8 mouse cellular contexts compared by ENCODE assay signal in genomic region chr5:149440180-149440573, GRCm38 (mm10). TPM values are rescaled to one million over a fixed set of nuclear protein-coding genes. Genes with fewer than 3 reads are reported as not detected.
DNase-seq lines count a peak whose midpoint lies in the region; ATAC-seq and TF ChIP-seq lines count a peak whose summit lies in the region.

No protein-coding gene starts in this region.

- no peaks in the 10 kb centered on the region for H3K27me3 ChIP-seq in C2C12 (ENCODE audit: control insufficient read depth, insufficient read depth, insufficient read length)
- no peaks in the 10 kb centered on the region for H3K27me3 ChIP-seq in forebrain, embryonic 11.5 days (ENCODE audit: control insufficient read depth, insufficient read depth, low read length)
- H3K27me3 ChIP-seq in heart, postnatal 0 days (ENCODE audit: control insufficient read depth, insufficient read depth, low read length): 0 out of 2 replicates have a peak, but pooled peaks cover 7% of the 10 kb centered on the region
- H3K27me3 ChIP-seq in lung, embryonic 16.5 days (ENCODE audit: control insufficient read depth, insufficient read depth, low read depth, low read length): no peaks in the 10 kb centered on the region

- WGBS in forebrain, embryonic 11.5 days: under 1% methylated on average over 18 of the region's 18 CpGs
- WGBS in heart, postnatal 0 days: 0% methylated on average over 18 of the region's 18 CpGs
- under 1% methylated on average over 18 of the region's 18 CpGs for WGBS in lung, embryonic 16.5 days

- H3K4me3 ChIP-seq in C2C12 (ENCODE audit: insufficient read depth, poor library complexity, severe bottlenecking): no peak overlapping the region
- peak overlapping the region; percentile 32 for H3K4me3 ChIP-seq in forebrain, embryonic 11.5 days (ENCODE audit: low read depth, low read length)
- peak overlapping the region; percentile 41 for H3K4me3 ChIP-seq in heart, postnatal 0 days (ENCODE audit: low read depth, low read length)
- H3K4me3 ChIP-seq in lung, embryonic 16.5 days (ENCODE audit: low read length): peak overlapping the region; percentile 53

- ATAC-seq in forebrain, embryonic 11.5 days (replicated peaks; ENCODE audit: low FRiP score): peak; percentile 79
- peak; percentile 59 for ATAC-seq in heart, postnatal 0 days (ENCODE audit: insufficient read depth, low read depth)
- ATAC-seq in lung, embryonic 16.5 days (ENCODE audit: low read depth): peak; percentile 82

- peak; percentile 97 for DNase-seq in brain, embryonic 14.5 days (ENCODE audit: low read depth)
- DNase-seq in forebrain, embryonic 11.5 days (ENCODE audit: low spot score): peak; percentile 84
- no peak for DNase-seq in heart, postnatal 0 days (ENCODE audit: low spot score)
- DNase-seq in layer of hippocampus, adult 9-11 months: peak; percentile 82
- peak; percentile 77 for DNase-seq in retina, embryonic 14.5 days (ENCODE audit: low spot score)
- DNase-seq in yolk sac, embryonic 10.5 days (ENCODE audit: low spot score): peak; percentile 50

- H3K9ac ChIP-seq in forebrain, embryonic 11.5 days (ENCODE audit: low read length): peak overlapping the region; percentile 67
- H3K9ac ChIP-seq in heart, postnatal 0 days (replicated peaks; ENCODE audit: low read depth, low read length): 0 out of 2 replicates have a peak overlapping the region, but pooled peaks have one; percentile 3
- peak overlapping the region; percentile 67 for H3K9ac ChIP-seq in lung, embryonic 16.5 days (ENCODE audit: low read length)

- no peak for TF ChIP-seq CTCF in C2C12 (IDR thresholded peaks at IDR 0.05; ENCODE audit: control insufficient read depth, insufficient read depth, insufficient read length)
- no peak for TF ChIP-seq CTCF in brain, embryonic 14.5 days (IDR thresholded peaks at IDR 0.05; ENCODE audit: borderline replicate concordance, extremely low read depth, insufficient read depth, insufficient read length)
- TF ChIP-seq CTCF in heart, postnatal 0 days (IDR thresholded peaks at IDR 0.05; ENCODE audit: low read depth): no peak

- peak overlapping the region; percentile 96 for H3K27ac ChIP-seq in forebrain, embryonic 11.5 days (ENCODE audit: low read depth, low read length)
- H3K27ac ChIP-seq in heart, postnatal 0 days (ENCODE audit: low read depth): peak overlapping the region; percentile 60; the same call in 1 of the 2 replicates
- peak overlapping the region; percentile 82 for H3K27ac ChIP-seq in lung, embryonic 16.5 days (ENCODE audit: low read length)

- H3K4me1 ChIP-seq in forebrain, embryonic 11.5 days (replicated peaks; ENCODE audit: control insufficient read depth, insufficient read depth, low read length): peaks cover 18% of the 10 kb centered on the region
- H3K4me1 ChIP-seq in heart, postnatal 0 days (ENCODE audit: control insufficient read depth, insufficient read depth): no peaks in the 10 kb centered on the region; the same call in 1 of the 2 replicates
- peaks cover 19% of the 10 kb centered on the region for H3K4me1 ChIP-seq in lung, embryonic 16.5 days (replicated peaks; ENCODE audit: control insufficient read depth, insufficient read depth, low read length)

- no peaks in the 10 kb centered on the region for H3K9me3 ChIP-seq in forebrain, embryonic 11.5 days (ENCODE audit: control insufficient read depth, low read length)
- no peaks in the 10 kb centered on the region for H3K9me3 ChIP-seq in heart, postnatal 0 days (replicated peaks; ENCODE audit: control insufficient read depth, low read length)
- H3K9me3 ChIP-seq in lung, embryonic 16.5 days (ENCODE audit: control insufficient read depth, low read length): no peaks in the 10 kb centered on the region

- peak overlapping the region; percentile 63 for H3ac ChIP-seq in C2C12 (ENCODE audit: control insufficient read depth, insufficient read length, low read depth)

- TF ChIP-seq POLR2A in brain, embryonic 14.5 days (IDR thresholded peaks at IDR 0.05; ENCODE audit: borderline replicate concordance, extremely low read depth, insufficient read depth, insufficient read length, poor library complexity, severe bottlenecking): peak; percentile 54; the same call in 1 of the 2 replicates

- no peaks in the 10 kb centered on the region for H3K79me2 ChIP-seq in C2C12 (ENCODE audit: control insufficient read depth, insufficient read depth)

- TF ChIP-seq EP300 in heart, postnatal 0 days (IDR thresholded peaks at IDR 0.05; ENCODE audit: low read depth): no peak

- peak overlapping the region; percentile 79 for H3K4me2 ChIP-seq in forebrain, embryonic 11.5 days (ENCODE audit: low read depth, low read length, severe bottlenecking)
- peak overlapping the region; percentile 65 for H3K4me2 ChIP-seq in heart, postnatal 0 days (ENCODE audit: low read depth, low read length)
- H3K4me2 ChIP-seq in lung, embryonic 16.5 days (ENCODE audit: low read depth, low read length): peak overlapping the region; percentile 96

- H3K36me3 ChIP-seq in C2C12 (ENCODE audit: control insufficient read depth, insufficient read depth): no peaks in the 10 kb centered on the region
- no peaks in the 10 kb centered on the region for H3K36me3 ChIP-seq in forebrain, embryonic 11.5 days (ENCODE audit: control insufficient read depth, insufficient read depth, low read length)
- no peaks in the 10 kb centered on the region for H3K36me3 ChIP-seq in heart, postnatal 0 days (replicated peaks; ENCODE audit: control insufficient read depth, insufficient read depth, low read length)
- H3K36me3 ChIP-seq in lung, embryonic 16.5 days (ENCODE audit: control insufficient read depth, insufficient read depth, low read length): no peaks in the 10 kb centered on the region

- H3K79me3 ChIP-seq in C2C12 (ENCODE audit: low read depth): no peaks in the 10 kb centered on the region

TF ChIP-seq in C2C12, 6 proteins besides CTCF, POLR2A, EP300 and RAD21:
- TF ChIP-seq FOSL1 (IDR thresholded peaks at IDR 0.05; ENCODE audit: insufficient read depth, low read length, poor library complexity, severe bottlenecking): no peak
- TF ChIP-seq MYOG (IDR thresholded peaks at IDR 0.05; ENCODE audit: control insufficient read depth, extremely low read depth, insufficient read length): no peak
- TF ChIP-seq USF1 (IDR thresholded peaks at IDR 0.05; ENCODE audit: low read depth): no peak
- TF ChIP-seq MYOD1 (IDR thresholded peaks at IDR 0.05; ENCODE audit: control insufficient read depth, insufficient read length, low read depth): no peak
- no peak for TF ChIP-seq MAX (IDR thresholded peaks at IDR 0.05)
- TF ChIP-seq CEBPB (IDR thresholded peaks at IDR 0.05; ENCODE audit: low read depth): no peak
TF ChIP-seq in C2C12: peak in this region for 0.

RNA-seq across cellular contexts. Expression of gene Tex26, which starts 0.7 kb away (rescaled TPM):
- 0.28 TPM for polyA plus RNA-seq in C2C12 (2012; fragmentation: generic; extraction: Trizol)
- polyA plus RNA-seq in brain, embryonic 14.5 days (2012; rRNA removed): 1.4 TPM in 2 replicates
- 1.6 and 1.7 TPM in 2 replicates for polyA plus RNA-seq in forebrain, embryonic 11.5 days (2014; fragmentation: Nextera tagmentation; extraction: Ambion mirVana)
- total RNA-seq in heart, postnatal 0 days (2014; rRNA removed; ENCODE audit: low replicate concordance): 0.62 TPM in 1 of 2 replicates, not detected in the other
- 0.08 and 0.18 TPM in 2 replicates for polyA plus RNA-seq in heart, postnatal 0 days (2015; fragmentation: Nextera tagmentation; extraction: Ambion mirVana)
- polyA plus RNA-seq in lung, embryonic 16.5 days (2015; fragmentation: Nextera tagmentation; extraction: Ambion mirVana): 1.9 and 2.8 TPM in 2 replicates

RNA-seq across cellular contexts. Expression of gene Medag, which starts 28.6 kb away (rescaled TPM):
- 0.09 TPM for polyA plus RNA-seq in C2C12 (2012; fragmentation: generic; extraction: Trizol)
- 2.0 and 3.5 TPM in 2 replicates for polyA plus RNA-seq in brain, embryonic 14.5 days (2012; rRNA removed)
- polyA plus RNA-seq in forebrain, embryonic 11.5 days (2014; fragmentation: Nextera tagmentation; extraction: Ambion mirVana): 1.0 and 1.4 TPM in 2 replicates
- 3.4 and 7.7 TPM in 2 replicates for total RNA-seq in heart, postnatal 0 days (2014; rRNA removed; ENCODE audit: low replicate concordance)
- 1.7 and 2.0 TPM in 2 replicates for polyA plus RNA-seq in heart, postnatal 0 days (2015; fragmentation: Nextera tagmentation; extraction: Ambion mirVana)
- polyA plus RNA-seq in lung, embryonic 16.5 days (2015; fragmentation: Nextera tagmentation; extraction: Ambion mirVana): 1.2 and 1.6 TPM in 2 replicates

Comparison
In these comparisons a context has a peak if more than half of its experiments do, and no peak if none do; other contexts are left out.
1. H3K9ac ChIP-seq: peak in every context shown above with its lines; median percentile 67 in forebrain, embryonic 11.5 days; 67 in lung, embryonic 16.5 days; 3 in heart, postnatal 0 days.